15 mouse cellular contexts compared by ENCODE assay signal in the genomic region with DNA sequence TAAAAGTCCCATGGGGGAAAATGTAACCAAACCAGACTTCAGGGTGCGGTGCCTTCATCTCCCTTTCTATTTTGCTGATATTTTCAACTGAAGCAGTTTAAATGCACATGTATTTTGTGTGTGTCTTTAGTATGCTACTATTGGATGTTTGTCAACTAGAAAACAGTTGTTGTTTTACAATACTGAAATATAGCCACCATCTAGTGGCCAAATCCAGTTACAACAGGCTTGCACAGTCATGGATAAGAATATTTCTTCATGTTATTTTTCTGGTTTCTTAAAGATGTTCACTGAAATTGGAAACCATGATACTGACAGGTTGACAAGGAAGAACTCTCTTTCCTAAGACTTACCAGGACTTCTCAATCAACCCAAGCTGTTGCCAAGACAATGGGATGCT.
DNase-seq lines count a peak whose midpoint lies in the region; ATAC-seq and TF ChIP-seq lines count a peak whose summit lies in the region.
"Had no signal": no experiment of that assay in that cellular context is flagged by ENCODE, and none has a peak within 500 bp of the region (broad histone marks: within the 10 kb centered on the region; RNA-seq: fewer than 3 reads in every experiment).

No protein-coding gene starts in this region.

- ATAC-seq in frontal cortex, adult (ENCODE audit: low TSS enrichment) = peak; percentile 38; the same call in 1 of the 2 replicates

- no peak for DNase-seq in frontal cortex, postnatal 14 days (ENCODE audit: low spot score in 2 of 2)
- peak; percentile 11 to 13 for DNase-seq in layer of hippocampus, adult 2 months (ENCODE audit: low spot score in 2 of 2)
- no peak for DNase-seq in layer of hippocampus, adult 8-10 months (ENCODE audit: low spot score in 2 of 2)
- DNase-seq in right cerebral cortex, adult 18-20 months = peak; percentile 9
- DNase-seq in right cerebral cortex, postnatal 4 days = no peak
- no peak for DNase-seq in urinary bladder, postnatal 36 days (ENCODE audit: low spot score in 2 of 2)
- DNase-seq in gastrocnemius, postnatal 14 days = no peak
- DNase-seq: adrenal gland, postnatal 10 days; embryo, embryonic 11 days; gastrocnemius, adult 2 months; kidney, postnatal 14 days; spleen, adult 18-20 months had no signal

- peak; percentile 84 for TF ChIP-seq CTCF in layer of hippocampus, adult 2 months (conservative IDR thresholded peaks at IDR 0.05)

- intact Hi-C loops in gastrocnemius, postnatal 14 days (cut with DNase I; ENCODE audit: low total_unique reads) = no loop called here

- H3K27ac ChIP-seq in layer of hippocampus, adult 2 months = no peak overlapping the region
- H3K27ac ChIP-seq: gastrocnemius, adult 2 months; hindbrain, embryonic 10.5 days; liver, embryonic 15.5 days had no signal

- H3K4me3 ChIP-seq in layer of hippocampus, adult 2 months = no peak overlapping the region
- H3K4me3 ChIP-seq: gastrocnemius, adult 2 months; hindbrain, embryonic 10.5 days; liver, embryonic 15.5 days had no signal

Comparison
In these comparisons a context has a peak if more than half of its experiments do, and no peak if none do; other contexts are left out.
1. DNase-seq: peak in layer of hippocampus, adult 2 months (2 of 2) and right cerebral cortex, adult 18-20 months (single experiment); none in frontal cortex, postnatal 14 days (0 of 2), layer of hippocampus, adult 8-10 months (0 of 2), right cerebral cortex, postnatal 4 days (single experiment), urinary bladder, postnatal 36 days (0 of 2) and gastrocnemius, postnatal 14 days (single experiment).